Mouse (Mus musculus) megakaryocyte, embryonic 14.5 days (primary cell): Measurements from ENCODE around the gene Crabp2.

Source experiments
- FLI1 ChIP-seq: IDR thresholded peaks from 2 replicates; pipeline ENCODE4 v1.6.1; 2012; ENCODE audit warnings: low read length, inconsistent platforms, mixed read lengths
- GATA1 ChIP-seq: IDR thresholded peaks from 3 replicates; pipeline ENCODE4 v1.6.1; 2012; ENCODE audit warnings: mixed read lengths, low read length, inconsistent platforms, borderline replicate concordance

- TF ChIP-seq GATA1, result no peak
- no peak for TF ChIP-seq FLI1
Observed at GRCm38 (mm10) chr3:87920270-87920943, 28.1 kb upstream of the Crabp2 start.
